Mouse (Mus musculus) ES-E14 (cell line): Measurements from ENCODE around the gene Prkar1b. TPM values are rescaled to one million over a fixed set of nuclear protein-coding genes. Genes with fewer than 3 reads are reported as not detected.

ENCODE experiments used
- DNase-seq: peaks from one replicate; pipeline ENCODE4 v3.0.0-alpha.2; 2013; ENCODE audit warnings: low read depth, low spot score
- H3K27ac ChIP-seq: 2 replicates; pipeline ENCODE4 v1.5.1; 2012; ENCODE audit warnings: low read depth, mild to moderate bottlenecking, low read length, moderate library complexity, mixed read lengths; ENCODE audit not compliant: poor library complexity, insufficient read depth, severe bottlenecking
- H3K36me3 ChIP-seq: 2 replicates; pipeline ENCODE4 v1.6.1; 2012; ENCODE audit warnings: mild to moderate bottlenecking, low read length, moderate library complexity, mixed read lengths; ENCODE audit not compliant: control insufficient read depth, poor library complexity, insufficient read depth, severe bottlenecking
- H3K4me1 ChIP-seq, 2 experiments: fragments of 150-350 bp in 1 of 2; sonication (generic) in 1 of 2; 2 replicates each; pipeline ENCODE4 v1.6.1; 2012; ENCODE audit warnings: low read length in 2 of 2, mild to moderate bottlenecking in 1 of 2, mixed read lengths in 1 of 2; ENCODE audit not compliant: control insufficient read depth in 2 of 2, insufficient read depth in 2 of 2, poor library complexity in 1 of 2
- H3K4me3 ChIP-seq, 2 experiments: fragments of 150-350 bp in 1 of 2; sonication (generic) in 1 of 2; 2 replicates each; pipeline ENCODE4 v1.5.1; 2012; ENCODE audit warnings: low read length in 2 of 2, low read depth in 1 of 2, mild to moderate bottlenecking in 1 of 2, mixed read lengths in 1 of 2; ENCODE audit not compliant: insufficient read depth in 1 of 2, poor library complexity in 1 of 2, severe bottlenecking in 1 of 2
- H3K9ac ChIP-seq: 2 replicates; pipeline ENCODE4 v1.6.1; 2012; ENCODE audit warnings: low read depth, mild to moderate bottlenecking, low read length, mixed read lengths; ENCODE audit not compliant: poor library complexity, insufficient read depth, severe bottlenecking
- H3K9me3 ChIP-seq: fragments of 150-350 bp; sonication (generic); 2 replicates; pipeline ENCODE4 v1.6.1; 2012; ENCODE audit warnings: low read depth, mild to moderate bottlenecking, low read length; ENCODE audit not compliant: control insufficient read depth, insufficient read depth
- CHD2 ChIP-seq: IDR thresholded peaks from 2 replicates; pipeline ENCODE4 v1.6.1; 2014; ENCODE audit warnings: mild to moderate bottlenecking, low read depth, low read length, inconsistent platforms
- HCFC1 ChIP-seq: IDR thresholded peaks from 2 replicates; pipeline ENCODE4 v1.6.1; 2012; ENCODE audit warnings: low read length, inconsistent platforms, borderline replicate concordance; ENCODE audit not compliant: insufficient read depth
- MAFK ChIP-seq: IDR thresholded peaks from 2 replicates; pipeline ENCODE4 v1.6.1; 2014; ENCODE audit warnings: mild to moderate bottlenecking, low read depth, low read length, inconsistent platforms; ENCODE audit not compliant: insufficient read depth
- ZC3H11A ChIP-seq: IDR thresholded peaks from 2 replicates; pipeline ENCODE4 v1.6.1; 2012; ENCODE audit warnings: low read depth, mild to moderate bottlenecking, inconsistent platforms, low read length, borderline replicate concordance
- ZNF384 ChIP-seq: IDR thresholded peaks from 2 replicates; pipeline ENCODE4 v1.6.1; 2012; ENCODE audit warnings: low read depth, low read length, inconsistent platforms
- in situ Hi-C, 2 experiments: fragments of 600-800 bp; cut with MboI; formaldehyde crosslinking; loops; one replicate each; pipeline ENCODE4 v1.15.1; 2025; ENCODE audit warnings: low sequenced_read_pairs in 2 of 2, inconsistent platforms in 1 of 2; ENCODE audit not compliant: unreplicated experiment in 2 of 2
- total RNA-seq: library from RNA; depleted of rRNA; stranded (reverse); fragments of 300-350 nt; gene quantifications from 2 replicates; pipeline ENCODE4 v1.2.3, GENCODE M21; 2012

The Prkar1b gene
- total RNA-seq, 1 experiment, result 3.8 TPM

GRCm38 (mm10) chr5:139075791-139076190 is 74.0 kb downstream of the Prkar1b start:
- TF ChIP-seq CHD2 (no peak), HCFC1 (no peak), MAFK (no peak), ZNF384 (no peak), ZC3H11A (no peak)
- H3K27ac ChIP-seq, result no peak overlapping the region
- H3K9ac ChIP-seq, result no peak overlapping the region
- DNase-seq, result no peak
- H3K4me1 ChIP-seq, result peaks cover 0 to 2% of the 10 kb centered on the region in 2 experiments; a peak in 2 of 4 replicates
- in situ Hi-C loops, result no loop called here
- no peaks in the 10 kb centered on the region for H3K9me3 ChIP-seq
- H3K36me3 ChIP-seq, result no peaks in the 10 kb centered on the region
- no peak overlapping the region for H3K4me3 ChIP-seq

- DNase-seq, result peak; percentile 69
- no peak overlapping the region for H3K27ac ChIP-seq
These were observed 74.7 kb downstream of the Prkar1b start for GRCm38 (mm10) chr5:139075125-139075524.

GRCm38 (mm10) chr5:139073977-139074376 is 75.8 kb downstream of the Prkar1b start:
- TF ChIP-seq CHD2 (no peak), MAFK (no peak), ZC3H11A (no peak), HCFC1 (no peak), ZNF384 (no peak)
- DNase-seq, result no peak
- in situ Hi-C loops, result no loop called here
- no peaks in the 10 kb centered on the region for H3K9me3 ChIP-seq
- H3K27ac ChIP-seq, result no peak overlapping the region
- no peak overlapping the region for H3K4me3 ChIP-seq
- peaks cover 0 to 2% of the 10 kb centered on the region in 2 experiments; a peak in 2 of 4 replicates for H3K4me1 ChIP-seq
- no peaks in the 10 kb centered on the region for H3K36me3 ChIP-seq
- H3K9ac ChIP-seq, result no peak overlapping the region

More at GRCm38 (mm10) chr5:139075125-139075524, 74.7 kb downstream of the Prkar1b start:
- no peak overlapping the region for H3K9ac ChIP-seq
- in situ Hi-C loops, result no loop called here
- no peak overlapping the region for H3K4me3 ChIP-seq
- H3K36me3 ChIP-seq, result no peaks in the 10 kb centered on the region
- TF ChIP-seq ZNF384 (no peak), MAFK (no peak), ZC3H11A (no peak), CHD2 (no peak), HCFC1 (no peak)
- no peaks in the 10 kb centered on the region for H3K9me3 ChIP-seq
- H3K4me1 ChIP-seq, result peaks cover 0 to 2% of the 10 kb centered on the region in 2 experiments; a peak in 2 of 4 replicates

GRCm38 (mm10) chr5:139072866-139073265 is 76.9 kb downstream of the Prkar1b start:
- H3K4me3 ChIP-seq, result no peak overlapping the region
- peaks cover 0 to under 1% of the 10 kb centered on the region in 2 experiments; a peak in 2 of 4 replicates for H3K4me1 ChIP-seq
- DNase-seq, result no peak
- H3K27ac ChIP-seq, result no peak overlapping the region
- TF ChIP-seq CHD2 (no peak), ZNF384 (no peak), ZC3H11A (no peak), MAFK (no peak), HCFC1 (no peak)
- no peak overlapping the region for H3K9ac ChIP-seq
- in situ Hi-C loops, result no loop called here
- no peaks in the 10 kb centered on the region for H3K36me3 ChIP-seq
- H3K9me3 ChIP-seq, result no peaks in the 10 kb centered on the region
